Mouse (Mus musculus) cortical plate, adult 2 months (tissue): ENCODE measurements at regions not wholly inside any gene's neighbourhood (a gene's known extent, or its start where the extent isn't known, plus 50 kb on each side); places are given as distances from the start of the nearest gene placed in this dataset.

ENCODE experiments used
- H3K27ac ChIP-seq: fragments of 200-500 bp; 2 replicates; pipeline ENCODE4 v1.5.1; 2012; ENCODE audit warnings: low read length, control low read depth, inconsistent platforms; ENCODE audit not compliant: insufficient read depth
- H3K4me1 ChIP-seq: fragments of 200-500 bp; 2 replicates; pipeline ENCODE4 v1.6.1; 2011; ENCODE audit warnings: low read length; ENCODE audit not compliant: control insufficient read depth, insufficient read depth
- H3K4me3 ChIP-seq: fragments of 200-500 bp; 2 replicates; pipeline ENCODE4 v1.5.1; 2011; ENCODE audit warnings: mild to moderate bottlenecking, low read length, control low read depth; ENCODE audit not compliant: insufficient read depth
- CTCF ChIP-seq: fragments of 200-500 bp; IDR thresholded peaks from 2 replicates; pipeline ENCODE4 v1.5.1; 2011; ENCODE audit warnings: mild to moderate bottlenecking, control low read depth, low read length; ENCODE audit not compliant: insufficient read depth; ENCODE audit errors: extremely low read depth
- POLR2A ChIP-seq: fragments of 200-500 bp; IDR thresholded peaks from 2 replicates; pipeline ENCODE4 v1.6.1; 2011; ENCODE audit warnings: mild to moderate bottlenecking, low read length, control low read depth; ENCODE audit not compliant: insufficient read depth; ENCODE audit errors: extremely low read depth

GRCm38 (mm10) chrX:99294726-99295125, 158.8 kb downstream of the Efnb1 start:
- peaks cover 3% of the 10 kb centered on the region; the same call in 1 of the 2 replicates for H3K4me1 ChIP-seq
- H3K27ac ChIP-seq: no peak overlapping the region
- H3K4me3 ChIP-seq: no peak overlapping the region
- TF ChIP-seq CTCF (no peak), POLR2A (no peak)

GRCm38 (mm10) chrX:99293967-99294366, 158.0 kb downstream of the Efnb1 start:
- no peak overlapping the region for H3K4me3 ChIP-seq
- TF ChIP-seq CTCF (no peak), POLR2A (no peak)
- no peak overlapping the region for H3K27ac ChIP-seq
- H3K4me1 ChIP-seq: peaks cover 3% of the 10 kb centered on the region; the same call in 1 of the 2 replicates

GRCm38 (mm10) chrX:99292758-99293157, 156.8 kb downstream of the Efnb1 start:
- Histone ChIP-seq H3K27ac (no peak overlapping the region), H3K4me3 (no peak overlapping the region), H3K4me1 (peaks cover 3% of the 10 kb centered on the region; the same call in 1 of the 2 replicates)
- TF ChIP-seq CTCF (no peak), POLR2A (no peak)

DNA sequence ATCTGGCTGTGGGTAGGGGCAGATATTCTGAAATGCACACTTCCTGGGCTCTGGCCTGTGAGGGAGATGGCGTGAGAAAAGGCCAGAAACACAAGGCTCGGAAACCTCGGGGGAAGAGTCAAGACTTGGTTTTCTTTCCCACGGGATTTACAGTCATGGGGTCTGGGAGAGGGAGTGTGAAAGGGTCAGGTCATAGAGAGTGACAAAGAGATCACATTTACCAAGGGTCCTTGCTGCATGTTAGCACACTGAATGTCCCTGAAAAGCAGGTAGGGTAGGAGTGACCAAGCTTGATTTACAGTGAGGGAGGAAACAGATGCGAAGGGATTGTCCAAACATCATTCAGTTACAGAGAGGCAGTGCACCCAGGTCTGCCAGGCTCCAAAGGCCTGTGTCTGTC, 156.0 kb downstream of the Efnb1 start:
- no peak for TF ChIP-seq CTCF
- no peak for TF ChIP-seq POLR2A

DNA sequence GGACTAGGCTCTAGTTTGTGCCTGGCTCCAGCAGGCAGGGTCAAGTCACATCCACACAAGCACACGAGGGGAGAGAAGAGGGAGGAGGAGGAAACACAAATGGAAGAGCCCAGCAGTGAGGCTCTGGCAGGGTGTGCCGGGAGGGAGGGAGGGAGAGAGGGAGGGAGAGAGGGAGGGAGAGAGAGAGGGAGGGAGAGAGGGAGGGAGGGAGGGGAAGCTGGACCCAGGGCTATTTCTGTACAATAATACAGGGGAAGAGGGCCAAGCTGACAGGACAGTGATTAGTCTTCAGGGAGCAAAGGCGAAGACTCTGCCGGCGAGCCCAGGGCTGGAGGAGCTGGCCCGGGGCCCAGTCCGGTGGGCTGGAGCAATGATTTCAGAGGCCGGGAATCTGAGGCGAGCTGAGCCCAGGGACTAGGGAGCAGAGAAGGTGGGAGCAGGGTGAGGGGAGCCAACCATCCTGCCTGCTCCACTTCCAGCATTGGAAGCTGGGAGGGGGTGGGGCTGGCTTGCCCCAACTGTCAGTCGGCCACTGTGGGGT, 155.6 kb downstream of the Efnb1 start:
- no peak overlapping the region for H3K27ac ChIP-seq
- H3K4me1 ChIP-seq: peaks cover 3% of the 10 kb centered on the region; the same call in 1 of the 2 replicates
- H3K4me3 ChIP-seq: no peak overlapping the region
- TF ChIP-seq POLR2A: no peak
- TF ChIP-seq CTCF: no peak

More for the DNA sequence above, 156.0 kb downstream of the Efnb1 start:
- H3K27ac ChIP-seq: no peak overlapping the region
- H3K4me1 ChIP-seq: peaks cover 3% of the 10 kb centered on the region; the same call in 1 of the 2 replicates
- no peak overlapping the region for H3K4me3 ChIP-seq

GRCm38 (mm10) chrX:99287988-99288387, 152.1 kb downstream of the Efnb1 start:
- peaks cover 2% of the 10 kb centered on the region; the same call in 1 of the 2 replicates for H3K4me1 ChIP-seq
- TF ChIP-seq POLR2A (0 out of 2 replicates have a peak, but pooled peaks have one; percentile 31), CTCF (no peak)
- 0 out of 2 replicates have a peak overlapping the region, but pooled peaks have one; percentile 1 for H3K27ac ChIP-seq
- no peak overlapping the region for H3K4me3 ChIP-seq

DNA sequence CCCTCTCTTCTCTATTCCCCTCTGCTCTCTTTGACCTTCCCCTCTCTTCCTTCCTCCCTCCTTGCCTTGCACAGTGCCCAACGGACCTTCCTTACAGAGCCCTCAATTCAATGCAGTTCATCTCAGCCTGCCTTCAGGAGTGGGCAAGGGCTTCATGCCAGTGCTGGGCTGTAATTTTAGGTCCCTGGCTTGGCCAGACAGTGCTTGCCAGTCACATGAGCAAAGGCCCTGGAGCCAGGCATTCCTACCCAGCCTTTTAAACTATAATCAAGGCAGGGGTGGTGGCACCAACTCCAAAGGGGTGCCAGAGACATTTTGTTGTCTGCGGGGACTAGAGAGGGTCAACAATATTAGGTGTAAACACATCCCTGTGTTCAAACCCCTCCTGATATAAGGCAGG, 150.9 kb downstream of the Efnb1 start:
- Histone ChIP-seq H3K27ac (no peak overlapping the region), H3K4me1 (0 out of 2 replicates have a peak, but pooled peaks cover 1% of the 10 kb centered on the region), H3K4me3 (no peak overlapping the region)
- TF ChIP-seq CTCF (no peak), POLR2A (no peak)

DNA sequence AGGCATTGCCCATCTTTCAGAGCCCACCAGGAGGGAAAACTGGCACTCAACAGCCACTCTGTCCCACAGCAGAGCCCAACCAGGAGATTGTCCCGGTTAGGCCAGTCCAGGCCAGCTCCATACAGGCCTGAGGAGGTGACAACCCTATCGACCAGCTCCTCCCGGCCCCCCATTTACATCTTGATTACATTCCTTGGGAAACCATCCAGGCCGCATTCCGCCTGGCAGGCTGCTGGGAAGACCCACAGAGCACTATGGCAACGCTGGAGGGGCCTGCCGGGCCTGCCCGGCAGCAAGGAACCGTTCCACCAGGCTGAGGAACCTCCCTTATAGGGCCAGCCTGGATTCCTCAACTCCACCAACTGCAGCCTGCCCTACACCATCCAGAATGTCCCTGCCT, 149.7 kb downstream of the Efnb1 start:
- H3K4me1 ChIP-seq: no peaks in the 10 kb centered on the region

GRCm38 (mm10) chrX:99280991-99281390, 145.1 kb downstream of the Efnb1 start:
- Histone ChIP-seq H3K27ac (no peak overlapping the region), H3K4me3 (no peak overlapping the region), H3K4me1 (no peaks in the 10 kb centered on the region)
- TF ChIP-seq CTCF (no peak), POLR2A (no peak)

More for the DNA sequence above, 149.7 kb downstream of the Efnb1 start:
- no peak overlapping the region for H3K4me3 ChIP-seq
- no peak overlapping the region for H3K27ac ChIP-seq
- TF ChIP-seq POLR2A: no peak
- TF ChIP-seq CTCF: no peak

DNA sequence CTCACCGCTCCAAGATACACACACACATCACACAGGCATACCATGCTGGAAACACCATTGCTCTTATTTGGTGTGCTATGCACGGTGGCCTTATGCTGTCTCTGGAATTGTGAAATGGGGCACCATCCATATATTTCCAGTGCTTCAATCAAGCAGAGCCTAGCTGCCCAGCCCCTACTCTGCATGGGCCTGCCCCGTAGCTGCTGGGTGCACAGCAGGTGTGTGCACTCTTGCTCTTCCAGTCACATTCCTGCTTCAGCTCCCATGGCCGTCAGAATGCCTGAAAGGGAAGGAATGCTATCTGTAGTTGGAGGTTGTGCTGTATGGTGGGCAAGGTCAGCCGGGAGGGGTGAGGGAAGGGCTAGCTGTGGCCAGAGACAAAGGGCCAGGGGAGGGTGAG, 144.6 kb downstream of the Efnb1 start:
- Histone ChIP-seq H3K4me1 (no peaks in the 10 kb centered on the region), H3K4me3 (no peak overlapping the region), H3K27ac (no peak overlapping the region)
- TF ChIP-seq POLR2A (no peak), CTCF (no peak)
